Mouse (Mus musculus): Measurements from ENCODE around the gene Rad18. TPM values are rescaled to one million over a fixed set of nuclear protein-coding genes. Genes with fewer than 3 reads are reported as not detected.

Rad18 gene
- total RNA-seq, 1 experiment: 24.3 TPM

DNA sequence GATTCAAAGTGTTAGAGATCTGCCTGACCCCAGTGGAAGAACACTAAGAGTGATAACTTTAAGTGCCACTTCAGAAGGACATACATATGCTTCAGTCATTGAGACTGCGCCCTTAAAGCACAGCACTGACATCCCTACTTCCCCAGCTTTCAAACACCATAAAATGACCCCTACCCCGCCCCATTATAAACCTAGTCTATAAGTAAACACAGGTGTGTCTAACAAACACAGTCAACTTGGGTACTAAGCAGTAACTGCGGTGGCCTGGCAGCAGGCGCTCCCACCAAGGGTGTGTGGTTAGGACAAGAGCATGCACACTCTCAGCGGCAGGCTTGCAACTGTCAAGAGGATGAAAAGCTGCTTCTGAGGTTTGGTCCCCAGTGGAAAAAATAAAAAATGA, 76.5 kb downstream of the Rad18 start:
- H3K4me3 ChIP-seq (ENCODE audit: insufficient read depth in 1 of 2, low read depth in 1 of 2, low read length in 2 of 2, poor library complexity in 1 of 2, severe bottlenecking in 1 of 2): no peak overlapping the region
- peaks cover 2 to 4% of the 10 kb centered on the region in 2 experiments; a peak in 3 of 4 replicates for H3K4me1 ChIP-seq (ENCODE audit: control insufficient read depth in 2 of 2, insufficient read depth in 2 of 2, low read length in 2 of 2, poor library complexity in 1 of 2)
- no peak overlapping the region for H3K9ac ChIP-seq (ENCODE audit: insufficient read depth, low read depth, low read length, poor library complexity, severe bottlenecking)
- no peak overlapping the region for H3K27ac ChIP-seq (ENCODE audit: insufficient read depth, low read depth, low read length, poor library complexity, severe bottlenecking)
- no peaks in the 10 kb centered on the region for H3K9me3 ChIP-seq (ENCODE audit: control insufficient read depth, insufficient read depth, low read depth, low read length)
- in situ Hi-C loops (cut with MboI; ENCODE audit: low sequenced_read_pairs in 2 of 2, unreplicated experiment in 2 of 2): no loop called here
- no peak for DNase-seq (ENCODE audit: low read depth, low spot score)
- TF ChIP-seq ZC3H11A (IDR thresholded peaks at IDR 0.05; ENCODE audit: borderline replicate concordance, low read depth, low read length) (no peak), ZNF384 (IDR thresholded peaks at IDR 0.05; ENCODE audit: low read depth, low read length) (no peak), MAFK (IDR thresholded peaks at IDR 0.05; ENCODE audit: insufficient read depth, low read depth, low read length) (no peak), CHD2 (IDR thresholded peaks at IDR 0.05; ENCODE audit: low read depth, low read length) (no peak), HCFC1 (IDR thresholded peaks at IDR 0.05; ENCODE audit: borderline replicate concordance, insufficient read depth, low read length) (no peak)
- H3K36me3 ChIP-seq (ENCODE audit: control insufficient read depth, insufficient read depth, low read length, poor library complexity, severe bottlenecking): peaks cover 2% of the 10 kb centered on the region; the same call in 1 of the 2 replicates

DNA sequence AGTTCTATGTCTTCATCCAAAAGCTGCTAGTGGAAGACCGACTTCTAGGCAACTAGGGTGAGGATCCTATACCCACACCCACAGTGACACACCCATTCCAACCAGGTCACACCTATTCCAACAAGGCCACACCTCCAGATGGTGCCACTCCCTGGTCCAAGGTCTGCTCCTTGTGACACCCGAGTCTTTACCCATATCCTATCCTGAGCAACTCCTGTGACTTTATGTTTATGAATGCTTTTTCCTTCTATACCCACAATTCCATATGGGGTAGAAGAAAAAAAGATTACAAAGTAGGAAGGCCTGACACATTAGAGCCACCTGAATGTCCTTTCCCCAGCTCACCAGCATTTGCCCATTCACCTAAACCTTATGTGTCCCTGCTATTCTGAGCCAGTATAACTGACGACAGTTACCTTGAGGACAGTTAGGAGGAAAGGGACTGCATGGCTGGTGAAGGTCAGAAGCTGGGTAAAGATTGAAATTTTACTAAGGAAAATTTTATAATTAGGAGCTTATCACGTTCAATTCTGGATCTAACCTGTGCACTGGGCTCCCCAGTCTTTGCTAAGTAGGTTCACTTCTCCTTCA, 78.7 kb downstream of the Rad18 start:
- in situ Hi-C loops (cut with MboI; ENCODE audit: low sequenced_read_pairs in 2 of 2, unreplicated experiment in 2 of 2): no loop called here

DNA sequence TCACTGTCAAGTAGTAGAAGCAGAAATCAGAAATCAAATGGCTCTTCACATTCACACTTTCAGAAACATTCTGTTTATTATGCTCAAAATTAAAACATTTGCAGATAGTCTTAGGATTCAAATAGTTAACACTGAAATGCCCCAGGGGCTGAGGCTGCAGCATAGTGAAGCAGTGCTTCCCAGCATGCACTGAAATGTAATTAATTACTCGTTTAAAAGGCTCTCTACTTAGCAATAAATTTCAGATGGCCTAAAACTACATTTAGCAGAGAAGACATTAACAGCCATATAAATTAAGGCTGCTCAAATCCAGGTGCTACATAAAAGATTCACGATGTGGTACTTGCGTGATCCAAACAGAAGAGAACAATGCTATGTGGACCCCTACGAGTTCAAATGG, 87.5 kb downstream of the Rad18 start:
- H3K27ac ChIP-seq (ENCODE audit: insufficient read depth, low read depth, low read length, poor library complexity, severe bottlenecking): no peak overlapping the region
- DNase-seq (ENCODE audit: low read depth, low spot score): no peak
- no peaks in the 10 kb centered on the region for H3K9me3 ChIP-seq (ENCODE audit: control insufficient read depth, insufficient read depth, low read depth, low read length)
- no peak for TF ChIP-seq ZNF384 (IDR thresholded peaks at IDR 0.05; ENCODE audit: low read depth, low read length)
- no peak for TF ChIP-seq HCFC1 (IDR thresholded peaks at IDR 0.05; ENCODE audit: borderline replicate concordance, insufficient read depth, low read length)
- no peak for TF ChIP-seq MAFK (IDR thresholded peaks at IDR 0.05; ENCODE audit: insufficient read depth, low read depth, low read length)
- TF ChIP-seq CHD2 (IDR thresholded peaks at IDR 0.05; ENCODE audit: low read depth, low read length): no peak
- no peak for TF ChIP-seq ZC3H11A (IDR thresholded peaks at IDR 0.05; ENCODE audit: borderline replicate concordance, low read depth, low read length)
- no peak overlapping the region for H3K9ac ChIP-seq (ENCODE audit: insufficient read depth, low read depth, low read length, poor library complexity, severe bottlenecking)
- peaks cover 2 to 5% of the 10 kb centered on the region in 2 experiments; a peak in 2 of 4 replicates for H3K4me1 ChIP-seq (ENCODE audit: control insufficient read depth in 2 of 2, insufficient read depth in 2 of 2, low read length in 2 of 2, poor library complexity in 1 of 2)
- no peak overlapping the region for H3K4me3 ChIP-seq (ENCODE audit: insufficient read depth in 1 of 2, low read depth in 1 of 2, low read length in 2 of 2, poor library complexity in 1 of 2, severe bottlenecking in 1 of 2)
- H3K36me3 ChIP-seq (ENCODE audit: control insufficient read depth, insufficient read depth, low read length, poor library complexity, severe bottlenecking): no peaks in the 10 kb centered on the region
- in situ Hi-C loops (cut with MboI; ENCODE audit: low sequenced_read_pairs in 2 of 2, unreplicated experiment in 2 of 2): no loop called here

More for the DNA sequence above, 78.7 kb downstream of the Rad18 start:
- Histone ChIP-seq H3K36me3 (ENCODE audit: control insufficient read depth, insufficient read depth, low read length, poor library complexity, severe bottlenecking) (no peaks in the 10 kb centered on the region), H3K9ac (ENCODE audit: insufficient read depth, low read depth, low read length, poor library complexity, severe bottlenecking) (no peak overlapping the region), H3K27ac (ENCODE audit: insufficient read depth, low read depth, low read length, poor library complexity, severe bottlenecking) (no peak overlapping the region), H3K4me3 (ENCODE audit: insufficient read depth in 1 of 2, low read depth in 1 of 2, low read length in 2 of 2, poor library complexity in 1 of 2, severe bottlenecking in 1 of 2) (no peak overlapping the region), H3K4me1 (ENCODE audit: control insufficient read depth in 2 of 2, insufficient read depth in 2 of 2, low read length in 2 of 2, poor library complexity in 1 of 2) (peaks cover 2 to 4% of the 10 kb centered on the region in 2 experiments; a peak in 3 of 4 replicates), H3K9me3 (ENCODE audit: control insufficient read depth, insufficient read depth, low read depth, low read length) (no peaks in the 10 kb centered on the region)
- no peak for TF ChIP-seq MAFK (IDR thresholded peaks at IDR 0.05; ENCODE audit: insufficient read depth, low read depth, low read length)
- no peak for DNase-seq (ENCODE audit: low read depth, low spot score)

DNA sequence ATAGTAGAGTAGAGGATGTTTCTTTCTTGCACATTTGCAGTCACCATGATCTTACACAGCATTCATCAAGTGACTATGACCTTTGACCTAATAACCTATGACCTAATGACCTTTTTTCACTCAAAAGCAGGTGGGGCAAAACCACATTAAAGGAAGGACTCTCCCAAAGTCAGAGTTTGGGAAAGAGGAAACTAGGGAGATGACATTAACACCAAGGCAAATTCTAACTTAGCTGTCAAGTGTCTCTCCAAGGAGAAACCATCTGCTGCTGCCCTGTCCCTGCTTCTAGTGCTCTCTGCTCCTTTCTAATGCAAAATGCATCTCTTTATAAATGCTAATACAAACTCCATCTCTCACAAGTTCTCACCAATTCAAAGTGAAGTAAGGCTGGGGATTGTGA, 92.6 kb downstream of the Rad18 start:
- TF ChIP-seq ZNF384 (IDR thresholded peaks at IDR 0.05; ENCODE audit: low read depth, low read length) (no peak), MAFK (IDR thresholded peaks at IDR 0.05; ENCODE audit: insufficient read depth, low read depth, low read length) (no peak), CHD2 (IDR thresholded peaks at IDR 0.05; ENCODE audit: low read depth, low read length) (peak; percentile 62), HCFC1 (IDR thresholded peaks at IDR 0.05; ENCODE audit: borderline replicate concordance, insufficient read depth, low read length) (no peak)
- Histone ChIP-seq H3K9ac (ENCODE audit: insufficient read depth, low read depth, low read length, poor library complexity, severe bottlenecking) (no peak overlapping the region), H3K36me3 (ENCODE audit: control insufficient read depth, insufficient read depth, low read length, poor library complexity, severe bottlenecking) (no peaks in the 10 kb centered on the region), H3K27ac (ENCODE audit: insufficient read depth, low read depth, low read length, poor library complexity, severe bottlenecking) (no peak overlapping the region), H3K4me3 (ENCODE audit: insufficient read depth in 1 of 2, low read depth in 1 of 2, low read length in 2 of 2, poor library complexity in 1 of 2, severe bottlenecking in 1 of 2) (no peak overlapping the region), H3K4me1 (ENCODE audit: control insufficient read depth in 2 of 2, insufficient read depth in 2 of 2, low read length in 2 of 2, poor library complexity in 1 of 2) (peaks cover 2 to 5% of the 10 kb centered on the region in 2 experiments; a peak in 2 of 4 replicates), H3K9me3 (ENCODE audit: control insufficient read depth, insufficient read depth, low read depth, low read length) (no peaks in the 10 kb centered on the region)
- in situ Hi-C loops (cut with MboI; ENCODE audit: low sequenced_read_pairs in 2 of 2, unreplicated experiment in 2 of 2): no loop called here
- peak; percentile 62 for DNase-seq (ENCODE audit: low read depth, low spot score)

DNA sequence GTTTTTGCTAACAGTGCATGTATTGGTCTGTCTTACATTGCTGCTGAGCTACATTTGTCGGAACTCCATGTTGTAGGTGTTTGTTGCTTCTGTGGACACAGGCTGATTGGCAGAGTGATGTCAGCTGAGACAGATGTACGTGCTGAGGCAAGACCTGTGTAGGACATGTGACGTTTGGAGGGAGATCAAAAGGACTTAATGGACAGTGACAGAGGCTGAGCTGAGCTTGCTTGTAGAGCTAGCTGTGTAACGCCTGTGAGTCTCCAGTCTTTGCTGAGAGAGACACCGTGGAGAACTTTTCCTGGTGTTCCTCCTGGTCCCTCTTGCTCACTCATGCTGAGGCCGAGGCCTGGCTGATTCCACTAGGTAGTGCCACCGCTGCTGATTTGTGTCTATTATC, 101.5 kb downstream of the Rad18 start:
- no peaks in the 10 kb centered on the region for H3K4me1 ChIP-seq (ENCODE audit: control insufficient read depth in 2 of 2, insufficient read depth in 2 of 2, low read length in 2 of 2, poor library complexity in 1 of 2)
- no peak overlapping the region for H3K9ac ChIP-seq (ENCODE audit: insufficient read depth, low read depth, low read length, poor library complexity, severe bottlenecking)
- TF ChIP-seq CHD2 (IDR thresholded peaks at IDR 0.05; ENCODE audit: low read depth, low read length) (no peak), HCFC1 (IDR thresholded peaks at IDR 0.05; ENCODE audit: borderline replicate concordance, insufficient read depth, low read length) (no peak), MAFK (IDR thresholded peaks at IDR 0.05; ENCODE audit: insufficient read depth, low read depth, low read length) (no peak), ZC3H11A (IDR thresholded peaks at IDR 0.05; ENCODE audit: borderline replicate concordance, low read depth, low read length) (no peak), ZNF384 (IDR thresholded peaks at IDR 0.05; ENCODE audit: low read depth, low read length) (no peak)
- in situ Hi-C loops (cut with MboI; ENCODE audit: low sequenced_read_pairs in 2 of 2, unreplicated experiment in 2 of 2): no loop called here
- DNase-seq (ENCODE audit: low read depth, low spot score): no peak
- no peaks in the 10 kb centered on the region for H3K9me3 ChIP-seq (ENCODE audit: control insufficient read depth, insufficient read depth, low read depth, low read length)
- H3K4me3 ChIP-seq (ENCODE audit: insufficient read depth in 1 of 2, low read depth in 1 of 2, low read length in 2 of 2, poor library complexity in 1 of 2, severe bottlenecking in 1 of 2): no peak overlapping the region
- H3K27ac ChIP-seq (ENCODE audit: insufficient read depth, low read depth, low read length, poor library complexity, severe bottlenecking): no peak overlapping the region
- no peaks in the 10 kb centered on the region for H3K36me3 ChIP-seq (ENCODE audit: control insufficient read depth, insufficient read depth, low read length, poor library complexity, severe bottlenecking)

Measured in ES-E14 (cell line).